Mouse (Mus musculus) cerebellum, postnatal 10 days (tissue): ENCODE results near the gene Rex1bd.

Experiments
- DNase-seq, 2 experiments: peaks; one replicate each; pipeline ENCODE4 v3.0.0; 2021; ENCODE audit warnings: mixed read lengths in 2 of 2

Rex1bd gene

DNA sequence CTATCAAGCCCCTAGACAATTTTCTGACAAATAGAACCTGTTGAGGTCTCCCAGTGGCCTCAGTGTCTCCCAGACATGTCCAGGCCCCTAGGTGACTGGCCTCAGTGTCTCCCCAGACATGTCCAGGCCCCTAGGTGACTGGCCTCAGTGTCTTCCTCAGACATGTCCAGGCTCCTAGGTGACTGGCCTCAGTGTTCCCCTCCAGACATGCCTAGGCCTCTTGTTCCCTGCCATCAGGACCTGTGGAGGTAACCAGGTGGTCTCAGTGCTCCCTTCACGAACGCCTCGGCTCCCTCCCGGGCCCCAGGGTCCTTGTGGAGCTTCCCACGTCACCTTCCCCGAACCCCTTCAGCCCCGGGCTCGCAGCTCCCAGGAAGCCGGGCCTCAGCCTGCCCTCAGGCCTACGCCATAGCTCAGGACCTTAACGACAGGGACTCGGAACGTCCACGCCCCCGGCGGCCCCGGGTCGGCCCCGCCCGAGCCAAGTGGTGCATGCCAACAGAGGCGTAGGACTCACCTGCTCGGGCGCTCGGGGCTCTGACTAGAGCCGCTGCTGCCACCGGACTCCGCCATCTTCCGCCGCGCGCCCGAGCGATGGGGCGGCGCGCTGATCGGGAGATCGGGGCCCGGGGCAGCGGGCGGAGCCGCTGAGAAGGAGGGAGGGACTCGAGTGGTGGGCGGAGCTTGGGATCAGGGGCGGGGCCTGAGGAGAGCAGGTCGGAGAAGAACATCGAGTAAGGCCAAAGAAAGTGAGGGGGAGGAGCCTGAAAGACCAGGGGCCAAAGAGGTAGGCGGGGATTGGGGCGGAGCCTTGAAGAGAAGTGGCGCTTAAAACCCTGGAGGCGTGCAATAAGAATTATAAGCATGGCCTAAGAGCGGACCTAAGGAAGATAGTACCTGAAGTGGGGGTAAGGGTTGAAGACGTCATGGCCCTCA is 30.0 kb downstream of the Rex1bd start, which contains the start of gene Klhl26:
Gene Klhl26 (minus strand): TSS at position 636 of the 936 bp plus-strand sequence.
- peak; percentile 97 to 98 for DNase-seq

DNA sequence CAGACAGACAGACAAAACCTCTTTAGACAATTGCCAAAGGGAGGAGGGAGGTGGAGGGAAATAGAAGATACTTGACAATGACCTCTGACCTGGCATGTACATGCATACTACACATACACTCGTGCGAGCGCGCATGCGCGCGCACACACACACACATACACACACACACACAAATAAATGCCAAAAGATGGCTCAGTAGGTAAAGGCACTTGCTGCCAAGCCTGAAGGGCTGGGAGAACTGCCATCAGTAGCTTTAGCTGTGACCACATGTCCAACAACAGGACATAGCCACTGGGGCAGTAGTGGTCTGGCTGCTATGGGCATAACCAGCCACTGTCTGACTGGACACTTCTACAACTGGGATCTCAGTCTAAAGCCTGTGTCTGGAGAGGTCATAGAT is 34.7 kb downstream of the Rex1bd start:
- DNase-seq: peak; percentile 63 to 65

DNA sequence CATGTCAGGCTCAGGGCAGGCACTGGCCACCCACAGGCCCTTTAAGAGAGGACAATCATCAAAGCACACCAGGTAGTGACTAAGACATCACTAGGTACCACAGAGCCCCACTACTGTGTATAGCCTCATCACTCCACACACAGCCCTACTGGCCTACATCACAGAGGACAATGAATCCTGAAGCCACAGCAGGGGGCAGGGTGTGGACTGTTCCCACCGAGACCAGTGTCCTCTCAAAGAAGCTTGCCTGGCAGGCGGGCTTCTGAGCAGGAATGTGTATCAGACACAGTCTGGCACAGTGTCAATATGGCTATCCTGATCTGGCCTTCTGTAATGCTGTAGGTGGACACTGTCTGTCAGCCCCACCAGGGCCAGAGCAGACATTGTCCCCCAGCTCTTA is 36.6 kb downstream of the Rex1bd start:
- no peak for DNase-seq

DNA sequence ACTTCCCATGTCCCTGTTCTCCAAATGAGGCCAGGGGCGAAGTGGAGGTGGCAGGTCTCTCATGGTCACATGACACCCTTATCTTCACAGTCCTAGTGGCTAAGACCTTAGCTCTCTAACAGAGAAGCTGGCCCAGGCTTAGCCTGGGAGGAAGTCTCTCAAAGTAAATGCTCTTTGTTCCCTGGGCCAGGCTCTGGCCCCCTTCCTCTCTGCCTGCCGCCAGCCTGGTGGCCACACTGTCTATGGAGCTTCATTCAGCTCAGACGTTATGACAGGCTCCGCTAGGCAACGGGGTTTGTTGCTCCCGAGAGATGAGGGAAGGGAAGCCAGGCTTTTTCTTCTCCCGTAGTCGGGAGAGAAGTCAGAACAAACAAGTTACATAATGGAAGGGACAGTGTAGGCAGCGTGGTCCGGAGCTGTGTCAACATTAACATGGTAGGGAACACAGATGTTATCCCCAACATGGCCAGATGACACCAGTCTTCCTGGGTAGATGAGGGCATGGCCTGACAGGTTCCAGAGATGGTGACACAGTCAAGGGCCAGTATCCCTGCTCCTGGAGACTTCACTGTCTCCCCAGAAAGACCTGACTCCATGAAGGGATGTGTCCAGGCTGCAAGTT is 37.1 kb downstream of the Rex1bd start:
- no peak for DNase-seq

DNA sequence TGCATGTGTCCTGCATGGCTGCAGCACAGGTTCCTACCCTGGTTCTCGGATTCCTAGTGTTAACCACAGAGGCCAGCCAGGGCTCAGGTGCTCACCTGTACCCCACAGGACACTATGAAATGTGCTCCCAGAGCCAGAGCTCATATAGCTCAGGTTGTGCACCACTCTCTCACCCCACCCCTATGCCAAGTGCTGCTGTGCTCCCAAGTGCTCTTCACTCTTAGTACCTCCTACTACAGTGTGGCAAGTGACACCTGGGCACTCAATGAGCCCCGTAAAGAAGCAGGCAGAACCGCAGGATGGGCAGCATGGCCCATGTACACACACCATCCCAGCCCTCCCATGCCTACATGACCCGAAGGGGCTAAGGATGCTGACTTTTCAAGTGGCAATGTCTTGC is 37.8 kb downstream of the Rex1bd start:
- no peak for DNase-seq

DNA sequence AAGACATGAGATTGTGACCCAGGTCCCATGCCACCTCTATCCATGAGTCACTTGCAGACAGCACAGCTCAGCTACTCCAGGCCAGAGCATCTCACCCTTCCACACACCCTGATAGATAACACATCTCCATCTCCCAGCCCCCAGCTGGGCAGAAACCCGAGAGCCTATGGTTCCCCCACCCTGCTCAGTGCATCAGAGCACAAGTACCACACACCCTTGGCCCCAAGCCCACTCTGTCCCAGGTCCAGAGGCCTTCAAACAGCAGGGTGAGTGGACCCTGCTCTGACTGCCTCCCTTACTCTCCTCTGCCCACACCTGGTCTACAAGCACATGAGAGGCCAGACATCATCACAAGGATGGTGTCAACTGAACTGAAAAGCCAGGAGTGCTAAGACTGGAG is 38.6 kb downstream of the Rex1bd start:
- no peak for DNase-seq

DNA sequence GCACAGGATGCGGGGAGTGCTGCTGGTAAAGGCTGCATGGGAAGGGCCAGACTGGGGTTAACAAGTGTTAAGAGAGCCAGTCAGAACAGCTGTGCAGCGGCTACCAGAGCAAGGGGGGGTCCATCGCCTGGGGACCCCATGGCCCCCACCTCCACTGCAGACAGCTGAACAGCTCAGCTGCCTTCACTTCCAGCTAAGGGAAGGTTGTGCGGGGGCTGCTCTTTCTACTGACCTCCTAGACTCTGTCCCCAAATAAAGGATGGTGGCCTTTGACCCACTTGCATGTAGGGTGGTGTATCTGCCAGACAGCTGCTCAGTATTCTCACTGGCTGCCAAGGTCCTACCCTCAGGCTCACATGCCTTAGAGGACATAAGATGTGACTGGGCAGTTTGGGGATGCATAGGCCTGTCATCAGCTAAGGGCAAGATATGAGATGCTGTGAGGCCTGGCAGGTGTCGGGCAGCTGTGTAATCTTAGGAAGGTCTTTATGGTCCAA is 39.3 kb downstream of the Rex1bd start:
- DNase-seq: no peak

DNA sequence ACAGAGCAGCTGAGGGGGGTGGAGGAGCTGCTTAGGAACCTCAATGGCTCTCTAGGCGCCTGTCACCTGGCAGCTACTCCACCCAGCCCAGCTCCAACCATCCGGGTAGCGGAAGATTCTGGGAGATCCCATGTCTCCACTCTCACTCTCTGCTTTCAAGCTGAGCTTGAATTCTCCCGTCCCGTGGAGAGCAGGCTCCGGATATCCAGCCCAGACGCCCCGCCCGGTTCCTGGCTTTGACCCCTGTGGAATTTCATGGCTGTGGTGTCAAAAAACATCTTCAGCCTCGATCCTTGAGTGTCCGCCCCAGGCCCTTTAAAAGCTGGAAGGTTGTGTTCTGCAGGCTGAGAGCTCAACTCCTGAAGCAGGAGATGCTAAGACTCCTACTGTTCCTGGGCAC is 39.8 kb downstream of the Rex1bd start:
- DNase-seq: no peak

DNA sequence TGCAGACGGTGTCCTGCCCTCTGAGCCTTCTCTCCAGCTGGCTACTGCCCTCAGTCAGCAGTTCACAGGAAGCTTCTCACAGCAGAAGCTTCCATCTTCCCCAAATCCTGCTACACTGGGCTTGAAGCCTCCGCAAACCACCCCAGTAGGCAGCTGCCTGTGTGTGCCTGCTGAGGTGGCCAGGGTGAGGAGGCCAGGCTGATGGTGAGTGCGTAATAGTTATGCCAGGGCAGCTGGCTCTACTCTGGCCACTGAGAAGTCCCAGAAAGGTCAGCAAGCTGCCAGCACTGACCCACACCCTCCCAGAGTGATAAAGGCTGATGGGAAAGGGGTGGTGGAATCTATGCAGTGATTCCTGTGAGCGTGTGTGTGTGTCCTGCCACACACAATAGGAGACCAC is 40.2 kb downstream of the Rex1bd start:
- no peak for DNase-seq

DNA sequence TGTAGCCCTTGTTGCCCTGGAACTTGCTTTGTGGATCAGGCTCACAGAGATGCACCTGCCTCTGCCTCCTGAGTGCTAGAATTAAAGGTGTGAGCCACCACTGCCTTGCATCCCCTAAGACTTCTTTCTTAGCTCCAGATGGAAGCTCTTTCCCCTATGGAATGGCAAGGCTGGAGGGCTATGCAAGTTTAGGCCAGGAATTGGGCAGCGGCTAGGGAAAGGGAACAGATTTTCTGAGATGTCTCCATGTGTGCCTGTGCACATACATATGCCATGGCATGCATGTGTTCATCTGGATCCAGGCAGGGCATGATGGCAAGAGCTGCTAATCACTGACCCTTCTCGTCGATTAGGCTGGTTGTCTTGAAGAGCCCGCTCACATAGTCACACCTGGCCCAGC is 40.9 kb downstream of the Rex1bd start:
- no peak for DNase-seq

DNA sequence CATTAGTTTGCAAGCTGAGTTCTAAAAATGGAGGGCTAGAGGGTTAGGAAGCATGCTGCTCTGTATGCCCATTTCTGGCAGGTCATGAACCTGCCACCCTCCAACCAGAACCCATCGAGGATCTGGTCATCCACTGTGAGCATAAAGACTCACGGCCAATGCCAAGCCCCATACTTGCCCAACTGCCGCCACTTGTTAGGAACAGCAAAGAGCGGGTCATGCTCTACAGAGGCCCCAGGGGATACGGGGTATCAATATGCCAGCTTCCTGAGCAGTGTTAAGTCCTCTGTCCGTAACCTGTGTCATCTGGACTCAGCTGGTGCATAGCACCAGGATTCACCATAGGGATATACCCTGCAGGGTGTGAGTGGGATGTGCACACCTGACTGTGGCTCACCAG is 42.4 kb downstream of the Rex1bd start:
- DNase-seq: no peak

DNA sequence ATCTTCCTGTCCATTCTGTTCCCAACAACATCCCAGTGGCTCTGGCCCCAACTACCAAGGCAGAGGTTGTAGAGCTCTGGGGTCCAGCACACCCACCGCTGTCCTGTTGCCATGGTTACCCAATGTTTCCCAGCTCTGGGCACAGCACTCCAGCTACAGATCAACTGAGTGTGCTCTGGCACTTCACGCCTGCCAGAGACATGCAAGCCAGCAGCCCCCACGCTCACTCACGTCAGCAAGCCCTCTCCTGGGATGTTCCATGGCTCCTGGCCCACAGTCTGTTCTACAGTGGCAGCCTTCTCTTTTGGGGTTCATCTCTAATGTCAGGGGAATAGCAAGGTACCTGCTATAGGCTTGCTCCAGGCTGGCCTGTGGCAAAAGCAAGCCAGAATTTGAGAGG is 43.2 kb downstream of the Rex1bd start:
- peak; percentile 63 for DNase-seq

DNA sequence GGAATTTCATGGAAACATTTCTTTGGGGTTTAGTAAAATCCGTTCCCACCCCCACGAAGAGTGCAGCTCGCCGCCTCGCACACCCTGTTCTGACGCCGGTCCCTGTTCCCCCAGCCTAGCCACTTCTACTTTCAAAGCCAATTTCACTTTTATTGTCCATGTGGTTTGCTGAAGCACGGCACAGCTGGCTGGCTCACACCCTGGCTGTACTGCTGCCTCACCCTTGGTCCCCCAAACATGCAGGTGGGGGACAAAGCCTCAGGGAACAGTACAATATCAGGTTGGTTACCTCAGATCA is 44.1 kb downstream of the Rex1bd start:
- no peak for DNase-seq

DNA sequence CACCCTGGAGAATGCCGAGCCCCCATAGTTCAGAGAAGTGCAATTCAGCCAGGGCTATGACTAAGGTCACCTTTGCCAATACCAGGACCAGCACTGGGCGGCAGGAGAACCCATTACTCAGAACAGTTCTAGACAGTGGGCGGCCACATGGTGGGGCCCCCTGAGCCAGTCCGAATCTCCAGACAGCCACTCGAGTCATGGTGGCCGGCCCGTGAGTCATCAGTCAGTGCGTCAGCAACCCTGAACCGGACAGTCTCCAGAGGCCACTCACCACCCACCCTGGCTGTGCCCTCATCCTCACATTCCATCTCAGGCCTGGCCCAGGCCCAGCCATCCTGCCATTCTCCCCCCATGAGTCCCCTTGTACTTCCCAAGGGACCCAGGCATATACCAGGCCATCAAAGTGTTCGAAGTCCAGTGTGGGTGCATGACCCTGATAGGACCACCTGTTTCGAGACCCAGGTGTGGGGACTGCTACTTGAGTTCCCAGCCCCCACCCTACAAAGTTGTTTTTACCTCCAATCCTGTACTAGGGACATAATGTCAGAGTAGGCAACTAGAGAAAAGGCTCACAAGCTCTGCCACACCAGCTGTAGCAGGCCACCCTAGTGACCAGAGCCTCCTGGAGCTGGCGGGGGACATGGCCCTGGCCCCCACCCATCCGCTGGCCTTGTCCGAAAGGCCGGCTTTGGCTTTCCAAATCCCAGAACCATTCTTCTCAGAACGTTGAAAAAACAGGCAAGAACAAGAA is 44.6 kb downstream of the Rex1bd start:
- no peak for DNase-seq

DNA sequence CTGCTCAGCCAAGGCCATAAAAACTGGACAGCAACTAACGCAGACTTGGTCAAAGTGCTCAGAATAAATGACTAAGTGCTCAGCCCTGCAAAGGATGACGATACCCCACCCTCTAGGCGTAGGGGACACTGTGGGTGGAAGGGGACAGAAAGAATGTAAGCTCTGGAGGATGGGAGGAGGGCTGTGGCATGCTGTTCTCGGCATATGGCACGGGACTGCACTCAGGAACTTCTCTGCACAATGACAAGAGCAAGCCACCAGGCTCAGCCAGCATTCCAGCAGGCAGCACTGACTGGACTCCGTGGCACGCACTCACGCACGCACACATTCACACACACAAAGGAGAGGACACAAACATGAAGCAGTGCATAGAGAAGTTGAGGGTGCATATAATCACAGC is 45.9 kb downstream of the Rex1bd start:
- peak; percentile 48 to 52 for DNase-seq

DNA sequence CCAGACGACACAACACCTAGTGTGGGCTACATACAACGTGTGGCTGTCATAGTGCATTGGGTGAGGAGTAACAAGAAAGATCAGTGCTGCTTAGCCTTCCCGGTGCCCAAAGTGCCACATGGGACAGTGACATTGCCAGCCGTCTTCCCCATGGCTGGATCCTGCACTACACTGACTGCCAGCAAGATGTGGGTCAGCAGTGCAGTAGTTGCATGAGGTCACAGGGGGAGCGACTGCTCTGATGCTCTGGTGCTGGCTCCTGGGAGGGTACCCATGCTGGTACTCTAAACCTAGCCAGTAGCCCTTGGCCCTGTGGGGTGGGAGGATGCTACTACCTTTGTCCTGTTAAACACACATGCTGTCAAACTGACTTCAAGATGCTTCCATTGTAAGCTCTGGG is 46.4 kb downstream of the Rex1bd start:
- no peak for DNase-seq

DNA sequence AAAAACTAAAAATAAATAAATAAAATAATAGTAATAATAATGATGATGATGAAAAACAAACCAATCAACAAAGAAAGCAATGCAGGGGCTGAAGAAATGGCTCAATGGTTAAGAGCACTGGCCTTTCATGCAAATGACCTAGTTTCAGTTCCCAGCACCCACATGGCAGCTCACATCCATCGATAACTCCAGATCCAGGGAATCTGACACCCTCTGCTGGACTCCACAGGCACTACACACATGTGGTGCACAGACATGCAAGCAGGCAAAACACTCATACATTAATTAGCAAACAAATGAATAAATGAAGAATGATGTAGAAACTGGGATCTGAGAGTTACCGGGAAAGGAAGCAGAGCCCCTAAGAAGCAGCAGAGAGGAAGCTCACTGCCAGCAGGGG is 46.9 kb downstream of the Rex1bd start:
- no peak for DNase-seq

DNA sequence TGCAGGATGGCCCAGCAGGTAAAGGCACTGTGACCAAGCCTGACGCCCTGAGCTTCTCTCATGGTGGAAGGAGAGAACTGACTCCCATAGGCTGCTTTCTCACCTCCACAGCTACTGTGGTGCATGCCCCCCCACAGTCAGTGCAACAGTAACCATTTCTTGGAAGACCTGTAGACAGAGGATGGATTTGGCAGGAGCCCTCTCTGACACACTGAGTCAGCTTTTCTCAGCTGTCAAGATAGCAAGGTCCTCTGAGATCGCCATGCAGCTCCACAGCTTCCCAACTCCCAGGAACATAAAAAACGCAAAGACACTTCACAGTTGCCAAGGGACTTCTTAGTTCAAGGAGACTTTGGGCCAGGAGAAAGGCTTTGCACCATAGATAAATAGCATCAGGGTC is 48.1 kb downstream of the Rex1bd start:
- no peak for DNase-seq

DNA sequence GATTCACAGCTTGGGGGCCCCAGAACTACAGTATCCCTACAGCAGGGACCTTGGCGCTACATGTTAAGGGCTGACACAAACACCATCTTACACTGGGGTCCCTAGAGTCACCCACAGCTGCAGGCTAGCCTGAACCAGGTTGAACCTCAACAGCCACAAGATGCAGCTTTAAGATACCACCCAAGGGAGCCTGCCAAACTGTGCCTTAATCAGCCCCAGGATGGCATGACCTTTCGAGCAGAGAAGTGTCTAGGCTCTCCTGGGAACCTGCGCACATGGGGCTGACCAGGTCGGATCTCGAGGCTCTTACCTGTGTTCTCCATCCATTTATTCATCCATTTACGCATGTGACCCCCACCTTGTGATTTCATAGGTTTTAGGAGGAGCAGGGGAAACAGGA is 48.7 kb downstream of the Rex1bd start:
- no peak for DNase-seq

DNA sequence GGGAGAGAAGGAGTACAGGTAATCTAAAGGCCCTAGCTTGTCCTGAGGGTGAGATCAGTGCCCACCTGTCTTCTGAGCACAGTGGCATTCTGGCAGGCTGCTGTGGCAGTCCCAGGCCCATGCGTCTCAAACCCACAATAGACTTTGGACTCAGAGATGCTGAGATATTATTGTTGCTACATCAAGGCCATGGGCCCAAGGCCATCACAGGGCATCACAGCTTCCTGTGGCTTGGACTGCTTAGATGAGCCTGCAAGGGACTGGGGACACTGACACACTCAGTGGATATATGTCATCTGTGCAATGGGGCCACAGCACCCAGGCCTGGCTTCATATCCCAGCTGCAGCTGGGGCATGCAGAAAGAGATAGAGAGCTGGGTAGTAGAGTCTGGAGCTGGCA is 49.6 kb downstream of the Rex1bd start:
- DNase-seq: no peak
